Mouse (Mus musculus): ENCODE measurements at regions not wholly inside any gene's neighbourhood (a gene's known extent, or its start where the extent isn't known, plus 50 kb on each side); places are given as distances from the start of the nearest gene placed in this dataset.
A peak's percentile ranks its signal among the peaks of the same experiment; 100 is the strongest.

DNA sequence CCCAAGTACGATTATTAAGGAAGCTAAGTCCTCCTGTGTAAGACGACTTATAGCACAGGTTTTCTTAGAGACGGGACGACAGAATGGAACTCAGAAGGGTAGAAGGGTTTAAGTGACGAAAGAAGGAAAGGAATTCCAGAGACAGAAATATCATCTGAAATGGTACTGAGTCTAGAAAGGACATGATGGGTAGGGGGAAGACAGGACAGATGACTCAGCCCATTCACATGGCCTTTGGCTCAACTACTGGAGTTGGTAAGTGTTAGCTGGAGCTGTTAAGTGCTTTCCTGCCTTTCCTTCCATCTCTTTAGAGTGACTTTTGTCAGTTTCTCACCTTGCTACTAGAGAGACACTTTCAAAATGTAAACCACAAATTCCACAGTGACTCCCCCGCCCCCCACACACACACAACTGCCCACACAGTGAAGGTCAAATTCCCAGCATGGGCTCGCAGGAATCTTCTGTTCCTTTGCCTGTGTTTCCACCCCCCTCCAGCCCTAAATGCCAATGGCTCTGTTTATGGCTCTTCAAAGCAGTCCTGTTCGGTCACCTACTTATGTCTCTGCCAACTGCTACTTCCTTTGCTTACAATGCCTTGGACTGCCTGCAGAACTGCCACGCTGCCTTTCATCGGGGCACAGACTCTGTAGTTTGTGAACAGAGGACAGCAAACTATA is 81.8 kb upstream of the Csl start:
- no peak for TF ChIP-seq GATA4 (IDR thresholded peaks at IDR 0.05; ENCODE audit: insufficient replicate concordance, low read length)

DNA sequence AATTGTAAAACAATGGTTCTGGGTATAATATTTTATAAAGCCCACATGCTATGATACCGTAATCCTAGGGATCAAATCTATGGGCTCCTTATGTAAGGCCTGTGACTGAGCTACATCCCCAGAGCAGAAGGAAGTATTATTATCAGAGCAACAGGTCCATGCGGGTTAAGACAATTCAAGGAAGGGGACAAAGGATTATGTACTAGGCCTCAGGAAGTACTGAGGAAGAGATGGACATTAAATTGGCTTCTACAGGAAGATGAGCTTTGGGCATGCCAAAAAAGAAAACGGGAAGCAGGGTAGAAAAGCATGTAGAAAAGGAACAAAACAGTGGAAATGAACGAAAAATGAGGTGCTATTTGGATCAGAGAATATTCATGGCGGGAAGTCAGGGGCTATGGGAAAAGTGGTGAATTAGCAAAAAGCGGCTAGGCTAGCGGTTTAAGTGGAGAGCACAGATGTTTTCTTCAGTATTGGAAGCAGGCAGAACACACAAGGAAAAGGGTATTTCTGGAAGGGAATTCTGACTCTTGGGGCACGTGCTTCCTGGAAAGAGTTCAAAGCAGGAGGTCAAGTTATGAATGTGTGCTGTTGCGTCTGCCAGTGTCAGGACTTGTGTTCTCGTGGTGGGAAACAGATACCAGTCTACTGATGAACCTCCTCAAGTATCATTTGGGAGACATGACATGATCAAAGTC is 80.9 kb upstream of the Csl start:
- TF ChIP-seq GATA4 (IDR thresholded peaks at IDR 0.05; ENCODE audit: insufficient replicate concordance, low read length), result peak; percentile 65; the same call in 1 of the 2 replicates

DNA sequence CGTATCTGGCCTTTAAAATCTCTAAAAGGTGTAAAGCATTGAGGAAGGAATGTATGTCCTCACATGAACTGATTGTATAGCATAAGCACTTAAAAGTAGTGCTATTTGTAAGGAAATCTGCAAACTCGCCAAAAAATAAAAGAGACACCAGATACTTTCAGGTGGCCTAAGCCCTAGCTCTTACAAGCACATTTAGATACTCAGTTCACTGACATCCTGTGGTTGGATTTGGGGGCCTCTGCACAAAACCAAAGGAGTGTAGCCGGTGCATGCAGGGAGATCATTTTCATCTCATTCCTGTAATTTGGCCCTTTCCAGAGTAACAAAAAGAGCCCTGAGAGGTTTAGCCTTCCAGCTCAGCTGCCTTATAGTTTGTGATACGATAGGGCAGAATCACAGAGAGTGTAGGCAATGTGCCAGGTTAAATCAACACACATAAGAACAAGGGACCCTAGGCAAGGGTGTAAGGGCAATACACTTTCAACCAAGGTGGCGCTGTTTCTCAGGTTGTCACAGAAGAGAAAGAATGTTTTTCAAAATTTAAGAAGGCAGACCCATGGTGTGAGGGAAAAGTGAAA is 77.5 kb upstream of the Csl start:
- TF ChIP-seq GATA4 (IDR thresholded peaks at IDR 0.05; ENCODE audit: insufficient replicate concordance, low read length), result no peak

- no peak for TF ChIP-seq GATA4 (IDR thresholded peaks at IDR 0.05; ENCODE audit: insufficient replicate concordance, low read length)
These were observed 75.6 kb upstream of the Csl start for GRCm38 (mm10) chr10:99834905-99835633.

DNA sequence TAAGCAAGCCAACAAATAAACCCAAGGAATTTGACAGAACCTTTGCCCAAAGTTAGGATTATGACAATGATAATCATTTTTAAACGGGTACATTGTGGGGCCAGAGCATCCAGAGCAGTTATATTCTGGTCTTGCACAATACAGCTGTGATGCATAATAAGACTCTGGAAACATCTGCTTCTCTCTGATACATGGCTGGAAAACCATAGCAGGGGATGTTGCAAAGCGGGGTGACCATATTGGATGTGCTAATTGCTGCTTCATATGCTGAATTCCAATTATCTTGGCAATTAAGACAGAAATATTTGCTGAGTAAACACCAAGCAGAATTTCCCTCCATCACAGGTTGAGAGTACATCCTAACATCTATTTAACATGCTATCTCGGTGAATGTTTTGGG is 70.5 kb upstream of the Csl start:
- TF ChIP-seq GATA4 (IDR thresholded peaks at IDR 0.05; ENCODE audit: insufficient replicate concordance, low read length), result no peak

GRCm38 (mm10) chr10:99827476-99827875 is 68.0 kb upstream of the Csl start:
- TF ChIP-seq GATA4 (IDR thresholded peaks at IDR 0.05; ENCODE audit: insufficient replicate concordance, low read length), result no peak

DNA sequence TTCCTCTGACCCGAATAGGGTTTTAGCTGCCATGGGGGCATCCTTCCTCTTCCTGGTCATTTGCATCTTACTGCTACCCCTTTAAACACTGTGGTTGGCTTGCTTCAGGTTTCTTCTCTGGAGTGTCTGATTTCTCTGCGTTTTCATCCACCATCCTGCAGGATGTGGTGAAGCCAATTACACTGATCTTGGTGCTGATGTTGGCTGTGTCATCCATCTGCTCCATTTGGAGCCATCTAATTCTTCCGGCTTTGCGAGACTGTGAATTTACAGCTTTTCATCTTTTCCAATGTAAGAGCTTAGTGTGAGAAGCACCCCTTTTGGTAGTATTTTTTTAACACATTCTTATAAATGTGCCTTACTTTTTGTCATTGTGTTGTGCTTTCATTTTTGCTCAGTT is 66.4 kb upstream of the Csl start:
- no peak for TF ChIP-seq GATA4 (IDR thresholded peaks at IDR 0.05; ENCODE audit: insufficient replicate concordance, low read length)

GRCm38 (mm10) chr10:99812069-99812650 is 52.7 kb upstream of the Csl start:
- no peak for TF ChIP-seq GATA4 (IDR thresholded peaks at IDR 0.05; ENCODE audit: insufficient replicate concordance, low read length)

- TF ChIP-seq GATA4 (IDR thresholded peaks at IDR 0.05; ENCODE audit: insufficient replicate concordance, low read length), result no peak
These were observed 52.0 kb upstream of the Csl start for GRCm38 (mm10) chr10:99811430-99811829.
